Mouse (Mus musculus) E14TG2a.4 (cell line): ENCODE measurements around the gene Fam163a.

Source experiments
- CTCF ChIP-seq: conservative IDR thresholded peaks from 2 replicates; pipeline ENCODE4 v1.5.1; 2014; ENCODE audit warnings: low read length
- POU5F1 ChIP-seq: IDR thresholded peaks from 2 replicates; pipeline ENCODE4 v1.6.1; 2014; ENCODE audit warnings: low read length, borderline replicate concordance

GRCm38 (mm10) chr1:156028340-156028975 is 176.4 kb downstream of the Fam163a start:
- TF ChIP-seq CTCF (no peak), POU5F1 (no peak)
